Mouse (Mus musculus) liver, embryonic 12.5 days (tissue): ENCODE measurements at regions not wholly inside any gene's neighbourhood (a gene's known extent, or its start where the extent isn't known, plus 50 kb on each side); places are given as distances from the start of the nearest gene placed in this dataset.
A peak's percentile ranks its signal among the peaks of the same experiment; 100 is the strongest.

Experiments used
- ATAC-seq: fragments of 200-750 bp; cut with Nextera tagmentation; 2 replicates; pipeline ENCODE4 v1.8.0; 2017; ENCODE audit warnings: moderate number of reproducible peaks, mild to moderate bottlenecking, moderate library complexity
- H3K27ac ChIP-seq: fragments of 300-500 bp; sonication (generic); 2 replicates; pipeline ENCODE4 v1.5.1; 2016; ENCODE audit warnings: mild to moderate bottlenecking
- H3K27me3 ChIP-seq: fragments of 300-500 bp; sonication (generic); replicated peaks from 2 replicates; pipeline ENCODE4 v1.6.1; 2016; ENCODE audit warnings: mild to moderate bottlenecking, moderate library complexity
- H3K36me3 ChIP-seq: fragments of 300-500 bp; sonication (generic); 2 replicates; pipeline ENCODE4 v1.6.1; 2016; ENCODE audit warnings: mild to moderate bottlenecking, moderate library complexity
- H3K4me1 ChIP-seq: fragments of 300-500 bp; sonication (generic); 2 replicates; pipeline ENCODE4 v1.6.1; 2016
- H3K4me2 ChIP-seq: fragments of 300-500 bp; sonication (generic); 2 replicates; pipeline ENCODE4 v1.6.1; 2016; ENCODE audit warnings: mild to moderate bottlenecking, moderate library complexity
- H3K4me3 ChIP-seq: fragments of 300-500 bp; sonication (generic); 2 replicates; pipeline ENCODE4 v1.5.1; 2016; ENCODE audit warnings: mild to moderate bottlenecking, moderate library complexity
- H3K9ac ChIP-seq: fragments of 300-500 bp; sonication (generic); 2 replicates; pipeline ENCODE4 v1.6.1; 2016; ENCODE audit warnings: mild to moderate bottlenecking, moderate library complexity
- H3K9me3 ChIP-seq: fragments of 300-500 bp; sonication (generic); replicated peaks from 2 replicates; pipeline ENCODE4 v1.6.1; 2016; ENCODE audit warnings: mild to moderate bottlenecking, moderate library complexity
- WGBS: fragments of 180-500 bp; shearing (Covaris S2); methylation state at CpG from one replicate; pipeline ENCODE4 v1.1.7; 2016; ENCODE audit not compliant: insufficient replicate concordance; 5-methylcytosine and 5-hydroxymethylcytosine counted together

DNA sequence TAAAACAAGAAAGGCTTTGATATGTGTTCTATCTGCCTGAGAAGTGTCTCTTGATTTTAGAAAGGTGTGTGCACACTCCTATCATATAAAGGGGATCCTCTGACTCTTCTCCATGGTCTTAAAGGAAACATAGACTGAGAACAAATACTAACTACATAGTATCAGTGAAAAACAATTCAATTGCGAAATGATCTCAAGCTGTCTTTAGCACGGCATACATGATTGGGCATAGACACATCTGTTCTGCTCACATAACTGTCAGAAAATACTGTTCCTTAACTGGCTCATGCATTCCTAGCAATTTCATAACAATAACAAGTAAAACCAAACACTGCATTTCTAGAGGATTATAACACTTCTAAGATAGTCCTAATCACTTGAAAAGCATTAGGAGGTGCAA, 95.5 kb upstream of the Kitl start:
- no peak for ATAC-seq
- no peak overlapping the region for H3K4me3 ChIP-seq
- WGBS, result 74% methylated on average over 2 of the region's 2 CpGs
- no peak overlapping the region for H3K4me2 ChIP-seq
- no peaks in the 10 kb centered on the region for H3K36me3 ChIP-seq
- H3K27ac ChIP-seq, result no peak overlapping the region
- H3K4me1 ChIP-seq, result no peaks in the 10 kb centered on the region
- H3K9ac ChIP-seq, result no peak overlapping the region
- no peaks in the 10 kb centered on the region for H3K27me3 ChIP-seq
- H3K9me3 ChIP-seq, result no peaks in the 10 kb centered on the region

GRCm38 (mm10) chr10:99918567-99919320, 96.7 kb upstream of the Kitl start:
- no peaks in the 10 kb centered on the region for H3K9me3 ChIP-seq
- H3K4me3 ChIP-seq, result no peak overlapping the region
- H3K27me3 ChIP-seq, result no peaks in the 10 kb centered on the region
- WGBS, result 70% methylated on average over 7 of the region's 7 CpGs
- no peaks in the 10 kb centered on the region for H3K4me1 ChIP-seq
- ATAC-seq, result no peak
- no peaks in the 10 kb centered on the region for H3K36me3 ChIP-seq
- no peak overlapping the region for H3K27ac ChIP-seq
- no peak overlapping the region for H3K9ac ChIP-seq
- H3K4me2 ChIP-seq, result no peak overlapping the region

- H3K9ac ChIP-seq, result no peak overlapping the region
- no peaks in the 10 kb centered on the region for H3K4me1 ChIP-seq
- WGBS, result 83% methylated on average over 4 of the region's 4 CpGs
- no peaks in the 10 kb centered on the region for H3K36me3 ChIP-seq
- H3K4me3 ChIP-seq, result no peak overlapping the region
- H3K27me3 ChIP-seq, result no peaks in the 10 kb centered on the region
- H3K9me3 ChIP-seq, result no peaks in the 10 kb centered on the region
- no peak overlapping the region for H3K27ac ChIP-seq
- H3K4me2 ChIP-seq, result peak overlapping the region; percentile 43; the same call in 1 of the 2 replicates
- no peak for ATAC-seq
Measured at GRCm38 (mm10) chr10:99913846-99914187, 101.6 kb upstream of the Kitl start.

- Histone ChIP-seq H3K36me3 (no peaks in the 10 kb centered on the region), H3K9me3 (no peaks in the 10 kb centered on the region), H3K4me3 (peak overlapping the region; percentile 23), H3K9ac (no peak overlapping the region), H3K27ac (no peak overlapping the region), H3K4me2 (peak overlapping the region; percentile 43), H3K27me3 (no peaks in the 10 kb centered on the region), H3K4me1 (no peaks in the 10 kb centered on the region)
- no peak for ATAC-seq
- WGBS, result 39% methylated on average over 20 of the region's 20 CpGs
Measured at GRCm38 (mm10) chr10:99913001-99913845, 102.2 kb upstream of the Kitl start.

- Histone ChIP-seq H3K9ac (no peak overlapping the region), H3K27me3 (no peaks in the 10 kb centered on the region), H3K4me1 (no peaks in the 10 kb centered on the region), H3K36me3 (no peaks in the 10 kb centered on the region), H3K27ac (no peak overlapping the region), H3K9me3 (no peaks in the 10 kb centered on the region), H3K4me2 (no peak overlapping the region), H3K4me3 (no peak overlapping the region)
- no peak for ATAC-seq
- WGBS, result 58% methylated on average over 4 of the region's 4 CpGs
Measured at GRCm38 (mm10) chr10:99910011-99910723, 105.3 kb upstream of the Kitl start.

DNA sequence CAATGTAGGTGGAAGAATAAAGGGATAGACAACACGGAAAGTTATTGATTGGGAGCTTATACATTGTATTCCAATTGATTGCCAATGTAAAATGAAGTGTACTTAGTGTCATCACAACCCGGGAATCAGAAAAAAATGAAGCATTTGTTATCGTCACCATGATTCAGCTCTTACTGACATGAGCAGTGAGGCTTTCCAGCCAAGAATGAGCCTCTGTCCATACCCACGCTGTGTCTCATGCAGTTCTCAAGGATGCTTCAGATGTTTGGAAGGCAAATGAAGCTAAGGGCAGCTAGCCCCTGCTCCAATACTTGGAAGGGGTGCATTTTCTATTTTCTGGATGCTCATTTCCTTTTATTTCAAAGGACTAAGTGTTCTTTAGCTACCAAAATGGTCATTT, 107.4 kb upstream of the Kitl start:
- Histone ChIP-seq H3K27ac (no peak overlapping the region), H3K9me3 (no peaks in the 10 kb centered on the region), H3K4me1 (no peaks in the 10 kb centered on the region), H3K4me3 (no peak overlapping the region), H3K9ac (no peak overlapping the region), H3K27me3 (no peaks in the 10 kb centered on the region), H3K4me2 (no peak overlapping the region), H3K36me3 (no peaks in the 10 kb centered on the region)
- WGBS, result 60% methylated on average over 4 of the region's 4 CpGs
- no peak for ATAC-seq

DNA sequence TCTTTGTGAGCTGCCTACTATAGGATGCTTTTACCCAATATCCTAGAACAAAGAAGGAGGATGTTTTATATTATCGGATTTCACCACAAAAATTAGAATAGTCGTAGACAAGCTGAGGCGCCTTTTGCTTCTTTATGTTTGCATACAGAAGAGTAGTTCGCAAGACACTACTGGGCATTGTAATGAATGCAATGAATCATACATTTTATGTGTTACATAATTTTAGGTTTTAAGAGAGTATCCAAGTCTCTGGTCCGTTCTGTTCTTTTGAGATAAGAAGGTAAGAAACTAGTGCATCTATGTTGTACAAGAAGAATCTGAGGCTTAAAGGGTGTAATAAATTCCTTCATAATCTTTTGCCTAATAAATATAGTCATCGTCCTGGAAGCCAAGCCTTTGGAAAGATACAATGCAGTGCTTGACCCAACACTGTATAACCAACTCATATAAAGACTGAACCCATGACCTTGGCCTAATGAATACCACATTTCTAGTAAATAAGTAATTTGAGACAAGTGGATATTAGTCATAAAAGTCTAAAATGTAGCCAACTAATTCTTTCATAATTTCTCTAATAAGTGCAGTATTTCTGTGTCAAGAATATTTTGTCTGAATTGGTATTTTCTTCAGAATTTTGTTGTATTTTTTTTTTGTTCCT, 108.5 kb upstream of the Kitl start:
- no peaks in the 10 kb centered on the region for H3K27me3 ChIP-seq
- no peaks in the 10 kb centered on the region for H3K36me3 ChIP-seq
- H3K4me2 ChIP-seq, result no peak overlapping the region
- no peak for ATAC-seq
- no peak overlapping the region for H3K27ac ChIP-seq
- H3K9me3 ChIP-seq, result no peaks in the 10 kb centered on the region
- H3K4me1 ChIP-seq, result no peaks in the 10 kb centered on the region
- H3K4me3 ChIP-seq, result no peak overlapping the region
- 77% methylated on average over 6 of the region's 6 CpGs for WGBS
- H3K9ac ChIP-seq, result no peak overlapping the region

DNA sequence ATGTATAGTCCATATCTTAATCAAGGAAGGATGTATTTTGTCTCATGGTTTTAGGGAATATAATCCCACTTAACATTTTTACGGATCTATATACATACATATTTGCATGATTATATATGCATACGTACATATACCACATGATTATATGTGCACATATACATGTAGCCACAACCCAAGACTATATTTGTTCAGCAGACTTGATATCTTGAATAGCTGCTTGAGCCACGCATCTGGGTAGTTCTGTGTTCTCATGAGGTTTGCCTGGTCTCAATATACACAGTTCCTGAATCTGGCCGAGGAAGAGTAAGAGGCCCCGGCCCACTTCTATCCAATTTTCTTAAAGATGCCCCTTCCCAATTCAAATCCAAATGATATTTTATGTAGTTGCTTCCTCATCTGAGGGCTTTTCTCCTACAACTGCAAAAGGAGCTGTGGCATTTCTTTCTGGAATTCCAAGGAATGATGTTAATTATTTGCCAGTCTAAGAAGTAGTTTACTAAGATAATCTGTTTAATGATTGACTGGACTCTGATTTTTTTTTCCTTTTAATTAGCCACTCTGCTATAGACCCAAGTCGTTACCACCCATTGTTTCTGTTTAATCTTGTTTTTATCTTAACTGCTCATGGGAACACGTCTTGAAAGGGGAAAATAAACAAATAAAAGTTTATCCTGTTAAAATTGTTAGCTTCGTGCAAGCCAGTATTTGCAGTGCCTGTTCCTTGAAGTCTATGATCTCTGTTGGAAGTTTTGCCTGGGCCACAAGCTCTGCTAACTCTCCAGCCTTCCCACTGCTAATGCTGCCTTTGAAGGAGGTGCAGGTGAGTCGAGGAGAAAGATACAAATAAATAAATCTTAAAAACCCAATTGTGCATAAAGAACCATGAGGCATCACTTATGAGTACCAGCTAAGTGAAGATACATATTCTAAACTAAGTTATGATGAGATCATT, 112.9 kb upstream of the Kitl start:
- Histone ChIP-seq H3K27me3 (no peaks in the 10 kb centered on the region), H3K4me2 (no peak overlapping the region), H3K4me3 (no peak overlapping the region), H3K27ac (no peak overlapping the region), H3K36me3 (no peaks in the 10 kb centered on the region), H3K9ac (no peak overlapping the region), H3K9me3 (no peaks in the 10 kb centered on the region), H3K4me1 (no peaks in the 10 kb centered on the region)
- 58% methylated on average over 9 of the region's 9 CpGs for WGBS
- no peak for ATAC-seq

- WGBS, result 69% methylated on average over 8 of the region's 8 CpGs
- H3K4me3 ChIP-seq, result no peak overlapping the region
- H3K4me2 ChIP-seq, result no peak overlapping the region
- H3K27ac ChIP-seq, result no peak overlapping the region
- ATAC-seq, result no peak
- H3K9ac ChIP-seq, result no peak overlapping the region
- H3K36me3 ChIP-seq, result no peaks in the 10 kb centered on the region
- no peaks in the 10 kb centered on the region for H3K9me3 ChIP-seq
- H3K4me1 ChIP-seq, result no peaks in the 10 kb centered on the region
- no peaks in the 10 kb centered on the region for H3K27me3 ChIP-seq
Measured at GRCm38 (mm10) chr10:99900955-99901835, 114.2 kb upstream of the Kitl start.

GRCm38 (mm10) chr10:99893999-99894398, 121.4 kb upstream of the Kitl start:
- ATAC-seq, result no peak
- Histone ChIP-seq H3K4me1 (no peaks in the 10 kb centered on the region), H3K9ac (no peak overlapping the region), H3K4me3 (no peak overlapping the region), H3K27me3 (no peaks in the 10 kb centered on the region), H3K4me2 (no peak overlapping the region), H3K36me3 (no peaks in the 10 kb centered on the region), H3K27ac (no peak overlapping the region), H3K9me3 (no peaks in the 10 kb centered on the region)
- 58% methylated on average over 3 of the region's 3 CpGs for WGBS
